Mouse (Mus musculus) retina, postnatal 1 day (tissue): ENCODE results near the gene Ugt2b36.
"Not testable (repeated sequence)": the region's sequence is repeated elsewhere in the genome, so short reads cannot be mapped to it uniquely, and the experiment has no call there.

Experiments
- DNase-seq: peaks from one replicate; pipeline ENCODE4 v3.0.0-alpha.2; 2012

Ugt2b36 gene

GRCm38 (mm10) chr5:87092346-87093027 is at the start of gene Ugt2b36:
Gene Ugt2b36 (minus strand): TSS chr5:87092555.
- DNase-seq: no peak

- not testable (repeated sequence) for DNase-seq
Measured at GRCm38 (mm10) chr5:87140196-87140595, 47.8 kb upstream of the Ugt2b36 start, which contains the start of gene Ugt2b5. Gene Ugt2b5 (minus strand): TSS chr5:87140318.

- not testable (repeated sequence) for DNase-seq
Measured at GRCm38 (mm10) chr5:87103697-87104096, 11.3 kb upstream of the Ugt2b36 start.

GRCm38 (mm10) chr5:87091111-87091510 is 1.2 kb downstream of the Ugt2b36 start:
- no peak for DNase-seq

GRCm38 (mm10) chr5:87089264-87089663 is 3.1 kb downstream of the Ugt2b36 start:
- DNase-seq: no peak

GRCm38 (mm10) chr5:87086269-87086668 is 6.1 kb downstream of the Ugt2b36 start:
- DNase-seq: no peak

GRCm38 (mm10) chr5:87030624-87031023 is 61.7 kb downstream of the Ugt2b36 start:
- DNase-seq: no peak

GRCm38 (mm10) chr5:87027359-87027758 is 65.0 kb downstream of the Ugt2b36 start:
- DNase-seq: no peak
